ENCODE assay signal across 12 mouse cellular contexts in genomic region chr11:84040621-84041020, GRCm38 (mm10).
"Had no signal": no experiment of that assay in that cellular context is flagged by ENCODE, and none has a peak within 500 bp of the region (broad histone marks: within the 10 kb centered on the region; RNA-seq: fewer than 3 reads in every experiment).

No protein-coding gene starts in this region.

- H3K27ac ChIP-seq: kidney, embryonic 15.5 days; limb, embryonic 13.5 days; liver, embryonic 15.5 days; midbrain, embryonic 12.5 days had no signal

- H3K9me3 ChIP-seq: kidney, embryonic 15.5 days; limb, embryonic 13.5 days; liver, embryonic 15.5 days; midbrain, embryonic 12.5 days had no signal

- ATAC-seq: intestine, embryonic 16.5 days; midbrain, embryonic 16.5 days had no signal

- H3K4me2 ChIP-seq: kidney, embryonic 15.5 days; limb, embryonic 13.5 days; liver, embryonic 15.5 days; midbrain, embryonic 12.5 days had no signal

- H3K9ac ChIP-seq: kidney, embryonic 15.5 days; limb, embryonic 13.5 days; liver, embryonic 15.5 days; midbrain, embryonic 12.5 days had no signal

- DNase-seq: kidney, adult 2 months; kidney, postnatal 14 days; left cerebral cortex, postnatal 4 days; right cerebral cortex, adult 18-20 months; right cerebral cortex, postnatal 25 days; thymus, postnatal 4 days had no signal

- H3K27me3 ChIP-seq: kidney, embryonic 15.5 days; limb, embryonic 13.5 days; liver, embryonic 15.5 days had no signal

- H3K4me3 ChIP-seq: kidney, embryonic 15.5 days; limb, embryonic 13.5 days; liver, embryonic 15.5 days; midbrain, embryonic 12.5 days had no signal

- H3K4me1 ChIP-seq: kidney, embryonic 15.5 days; liver, embryonic 15.5 days had no signal
